Mouse (Mus musculus): Measurements from ENCODE around the gene Slco3a1. TPM values are rescaled to one million over a fixed set of nuclear protein-coding genes. Genes with fewer than 3 reads are reported as not detected.

The Slco3a1 gene
- polyA plus RNA-seq, 1 experiment from 2014 or later = 12.4 TPM

GRCm38 (mm10) chr7:74382286-74382685 lies 172.3 kb downstream of the Slco3a1 start:
- H3K27me3 ChIP-seq (replicated peaks; ENCODE audit: control insufficient read depth, insufficient read depth, low read length) = no peaks in the 10 kb centered on the region
- 63% methylated on average over 3 of the region's 3 CpGs for WGBS
- H3K4me1 ChIP-seq (ENCODE audit: control insufficient read depth, insufficient read depth, low read length) = no peaks in the 10 kb centered on the region; the same call in 1 of the 2 replicates
- H3K4me3 ChIP-seq (ENCODE audit: low read depth, low read length) = no peak overlapping the region
- H3K9me3 ChIP-seq (replicated peaks; ENCODE audit: control insufficient read depth, low read length) = no peaks in the 10 kb centered on the region
- no peak overlapping the region for H3K27ac ChIP-seq (ENCODE audit: low read depth, low read length)
- no peak overlapping the region for H3K4me2 ChIP-seq (ENCODE audit: low read length)
- no peaks in the 10 kb centered on the region for H3K36me3 ChIP-seq (ENCODE audit: control insufficient read depth, insufficient read depth, low read length)
- no peak for DNase-seq (ENCODE audit: low spot score)
- H3K9ac ChIP-seq (ENCODE audit: low read length) = no peak overlapping the region
- ATAC-seq = no peak

- ATAC-seq (no peak), DNase-seq (ENCODE audit: low spot score) (no peak)
- Histone ChIP-seq H3K4me3 (ENCODE audit: low read depth, low read length) (no peak overlapping the region), H3K36me3 (ENCODE audit: control insufficient read depth, insufficient read depth, low read length) (no peaks in the 10 kb centered on the region), H3K27me3 (replicated peaks; ENCODE audit: control insufficient read depth, insufficient read depth, low read length) (no peaks in the 10 kb centered on the region), H3K27ac (ENCODE audit: low read depth, low read length) (no peak overlapping the region), H3K9me3 (replicated peaks; ENCODE audit: control insufficient read depth, low read length) (no peaks in the 10 kb centered on the region), H3K4me1 (ENCODE audit: control insufficient read depth, insufficient read depth, low read length) (no peaks in the 10 kb centered on the region; the same call in 1 of the 2 replicates), H3K4me2 (ENCODE audit: low read length) (no peak overlapping the region), H3K9ac (ENCODE audit: low read length) (no peak overlapping the region)
- WGBS = 85% methylated on average over 2 of the region's 2 CpGs
These were observed 172.7 kb downstream of the Slco3a1 start for GRCm38 (mm10) chr7:74381881-74382281.

- WGBS = 94% methylated on average over 2 of the region's 2 CpGs
- no peak overlapping the region for H3K4me3 ChIP-seq (ENCODE audit: low read depth, low read length)
- no peak overlapping the region for H3K4me2 ChIP-seq (ENCODE audit: low read length)
- ATAC-seq = no peak
- H3K9me3 ChIP-seq (replicated peaks; ENCODE audit: control insufficient read depth, low read length) = no peaks in the 10 kb centered on the region
- no peaks in the 10 kb centered on the region for H3K4me1 ChIP-seq (ENCODE audit: control insufficient read depth, insufficient read depth, low read length)
- no peaks in the 10 kb centered on the region for H3K27me3 ChIP-seq (replicated peaks; ENCODE audit: control insufficient read depth, insufficient read depth, low read length)
- no peak overlapping the region for H3K27ac ChIP-seq (ENCODE audit: low read depth, low read length)
- no peaks in the 10 kb centered on the region for H3K36me3 ChIP-seq (ENCODE audit: control insufficient read depth, insufficient read depth, low read length)
- no peak overlapping the region for H3K9ac ChIP-seq (ENCODE audit: low read length)
- no peak for DNase-seq (ENCODE audit: low spot score)
These were observed 173.5 kb downstream of the Slco3a1 start for GRCm38 (mm10) chr7:74381051-74381450.

GRCm38 (mm10) chr7:74377909-74378308 lies 176.7 kb downstream of the Slco3a1 start:
- no peak for ATAC-seq
- WGBS = 87% methylated on average over 10 of the region's 10 CpGs

GRCm38 (mm10) chr7:74376397-74377044 lies 178.1 kb downstream of the Slco3a1 start:
- H3K4me2 ChIP-seq (ENCODE audit: low read length) = no peak overlapping the region
- H3K36me3 ChIP-seq (ENCODE audit: control insufficient read depth, insufficient read depth, low read length) = no peaks in the 10 kb centered on the region
- DNase-seq (ENCODE audit: low spot score) (no peak), ATAC-seq (no peak)
- WGBS = 80% methylated on average over 12 of the region's 12 CpGs
- H3K27me3 ChIP-seq (replicated peaks; ENCODE audit: control insufficient read depth, insufficient read depth, low read length) = no peaks in the 10 kb centered on the region
- H3K27ac ChIP-seq (ENCODE audit: low read depth, low read length) = no peak overlapping the region
- H3K9me3 ChIP-seq (replicated peaks; ENCODE audit: control insufficient read depth, low read length) = no peaks in the 10 kb centered on the region
- H3K4me3 ChIP-seq (ENCODE audit: low read depth, low read length) = no peak overlapping the region
- no peaks in the 10 kb centered on the region for H3K4me1 ChIP-seq (ENCODE audit: control insufficient read depth, insufficient read depth, low read length)
- H3K9ac ChIP-seq (ENCODE audit: low read length) = no peak overlapping the region

More at GRCm38 (mm10) chr7:74377909-74378308, 176.7 kb downstream of the Slco3a1 start:
- Histone ChIP-seq H3K9me3 (replicated peaks; ENCODE audit: control insufficient read depth, low read length) (no peaks in the 10 kb centered on the region), H3K9ac (ENCODE audit: low read length) (no peak overlapping the region), H3K36me3 (ENCODE audit: control insufficient read depth, insufficient read depth, low read length) (no peaks in the 10 kb centered on the region), H3K4me3 (ENCODE audit: low read depth, low read length) (no peak overlapping the region), H3K4me2 (ENCODE audit: low read length) (no peak overlapping the region), H3K4me1 (ENCODE audit: control insufficient read depth, insufficient read depth, low read length) (no peaks in the 10 kb centered on the region), H3K27ac (ENCODE audit: low read depth, low read length) (no peak overlapping the region), H3K27me3 (replicated peaks; ENCODE audit: control insufficient read depth, insufficient read depth, low read length) (no peaks in the 10 kb centered on the region)
- no peak for DNase-seq (ENCODE audit: low spot score)

- H3K4me1 ChIP-seq (ENCODE audit: control insufficient read depth, insufficient read depth, low read length) = no peaks in the 10 kb centered on the region
- 80% methylated on average over 13 of the region's 14 CpGs for WGBS
- no peaks in the 10 kb centered on the region for H3K9me3 ChIP-seq (replicated peaks; ENCODE audit: control insufficient read depth, low read length)
- no peaks in the 10 kb centered on the region for H3K27me3 ChIP-seq (replicated peaks; ENCODE audit: control insufficient read depth, insufficient read depth, low read length)
- H3K4me2 ChIP-seq (ENCODE audit: low read length) = no peak overlapping the region
- no peak overlapping the region for H3K9ac ChIP-seq (ENCODE audit: low read length)
- no peak for ATAC-seq
- no peak for DNase-seq (ENCODE audit: low spot score)
- H3K36me3 ChIP-seq (ENCODE audit: control insufficient read depth, insufficient read depth, low read length) = no peaks in the 10 kb centered on the region
- no peak overlapping the region for H3K27ac ChIP-seq (ENCODE audit: low read depth, low read length)
- no peak overlapping the region for H3K4me3 ChIP-seq (ENCODE audit: low read depth, low read length)
These were observed 179.2 kb downstream of the Slco3a1 start for GRCm38 (mm10) chr7:74375174-74375957.

GRCm38 (mm10) chr7:74373056-74373455 lies 181.5 kb downstream of the Slco3a1 start:
- DNase-seq (ENCODE audit: low spot score) (no peak), ATAC-seq (no peak)
- H3K4me3 ChIP-seq (ENCODE audit: low read depth, low read length) = no peak overlapping the region
- H3K4me1 ChIP-seq (ENCODE audit: control insufficient read depth, insufficient read depth, low read length) = no peaks in the 10 kb centered on the region
- no peak overlapping the region for H3K27ac ChIP-seq (ENCODE audit: low read depth, low read length)
- H3K9me3 ChIP-seq (replicated peaks; ENCODE audit: control insufficient read depth, low read length) = no peaks in the 10 kb centered on the region
- no peaks in the 10 kb centered on the region for H3K36me3 ChIP-seq (ENCODE audit: control insufficient read depth, insufficient read depth, low read length)
- no peak overlapping the region for H3K9ac ChIP-seq (ENCODE audit: low read length)
- whole genome bisulfite sequencing = 86% methylated on average over 6 of the region's 6 CpGs
- no peak overlapping the region for H3K4me2 ChIP-seq (ENCODE audit: low read length)
- H3K27me3 ChIP-seq (replicated peaks; ENCODE audit: control insufficient read depth, insufficient read depth, low read length) = no peaks in the 10 kb centered on the region

GRCm38 (mm10) chr7:74372141-74372582 lies 182.4 kb downstream of the Slco3a1 start:
- Histone ChIP-seq H3K36me3 (ENCODE audit: control insufficient read depth, insufficient read depth, low read length) (no peaks in the 10 kb centered on the region), H3K27ac (ENCODE audit: low read depth, low read length) (no peak overlapping the region), H3K4me1 (ENCODE audit: control insufficient read depth, insufficient read depth, low read length) (peaks cover 2% of the 10 kb centered on the region; the same call in 1 of the 2 replicates), H3K9me3 (replicated peaks; ENCODE audit: control insufficient read depth, low read length) (no peaks in the 10 kb centered on the region), H3K4me2 (ENCODE audit: low read length) (no peak overlapping the region), H3K9ac (ENCODE audit: low read length) (no peak overlapping the region), H3K27me3 (replicated peaks; ENCODE audit: control insufficient read depth, insufficient read depth, low read length) (no peaks in the 10 kb centered on the region), H3K4me3 (ENCODE audit: low read depth, low read length) (no peak overlapping the region)
- ATAC-seq = no peak
- 91% methylated on average over 6 of the region's 6 CpGs for WGBS
- DNase-seq (ENCODE audit: low spot score) = no peak

GRCm38 (mm10) chr7:74371656-74372055 lies 182.9 kb downstream of the Slco3a1 start:
- ATAC-seq = no peak
- Histone ChIP-seq H3K9ac (ENCODE audit: low read length) (no peak overlapping the region), H3K9me3 (replicated peaks; ENCODE audit: control insufficient read depth, low read length) (no peaks in the 10 kb centered on the region), H3K4me1 (ENCODE audit: control insufficient read depth, insufficient read depth, low read length) (peaks cover 2% of the 10 kb centered on the region; the same call in 1 of the 2 replicates), H3K27me3 (replicated peaks; ENCODE audit: control insufficient read depth, insufficient read depth, low read length) (no peaks in the 10 kb centered on the region), H3K4me2 (ENCODE audit: low read length) (no peak overlapping the region), H3K36me3 (ENCODE audit: control insufficient read depth, insufficient read depth, low read length) (no peaks in the 10 kb centered on the region), H3K27ac (ENCODE audit: low read depth, low read length) (no peak overlapping the region), H3K4me3 (ENCODE audit: low read depth, low read length) (no peak overlapping the region)
- no peak for DNase-seq (ENCODE audit: low spot score)
- WGBS = 41% methylated on average over 2 of the region's 2 CpGs
